Mouse (Mus musculus): ENCODE measurements around the gene Lsamp. TPM values are rescaled to one million over a fixed set of nuclear protein-coding genes. Genes with fewer than 3 reads are reported as not detected.

Lsamp gene
- polyA plus RNA-seq, 1 experiment, result not detected

- H3K4me3 ChIP-seq (replicated peaks), result no peak overlapping the region
- no peaks in the 10 kb centered on the region for H3K27me3 ChIP-seq (ENCODE audit: control insufficient read depth)
- H3K36me3 ChIP-seq (ENCODE audit: control insufficient read depth), result no peaks in the 10 kb centered on the region
- H3K9me3 ChIP-seq (ENCODE audit: control insufficient read depth, low read length), result no peaks in the 10 kb centered on the region
- H3K4me1 ChIP-seq (ENCODE audit: control insufficient read depth), result no peaks in the 10 kb centered on the region
- TF ChIP-seq GATA1 (IDR thresholded peaks at IDR 0.05; ENCODE audit: low read length), result no peak
Measured at GRCm38 (mm10) chr16:42149216-42149942, 2165.2 kb downstream of the Lsamp start.

- no peaks in the 10 kb centered on the region for H3K9me3 ChIP-seq (ENCODE audit: control insufficient read depth, low read length)
- H3K36me3 ChIP-seq (ENCODE audit: control insufficient read depth), result no peaks in the 10 kb centered on the region
- no peak overlapping the region for H3K4me3 ChIP-seq (replicated peaks)
- H3K4me1 ChIP-seq (ENCODE audit: control insufficient read depth), result no peaks in the 10 kb centered on the region
- H3K27me3 ChIP-seq (ENCODE audit: control insufficient read depth), result no peaks in the 10 kb centered on the region
- no peak for TF ChIP-seq GATA1 (IDR thresholded peaks at IDR 0.05; ENCODE audit: low read length)
- TF ChIP-seq TAL1 (IDR thresholded peaks at IDR 0.05; ENCODE audit: low read length), result no peak
Measured at GRCm38 (mm10) chr16:42152640-42153039, 2168.5 kb downstream of the Lsamp start.

GRCm38 (mm10) chr16:42157816-42158215 is 2173.7 kb downstream of the Lsamp start:
- H3K4me3 ChIP-seq (replicated peaks), result no peak overlapping the region
- no peaks in the 10 kb centered on the region for H3K4me1 ChIP-seq (ENCODE audit: control insufficient read depth)
- TF ChIP-seq GATA1 (IDR thresholded peaks at IDR 0.05; ENCODE audit: low read length) (no peak), TAL1 (IDR thresholded peaks at IDR 0.05; ENCODE audit: low read length) (no peak)
- H3K27me3 ChIP-seq (ENCODE audit: control insufficient read depth), result no peaks in the 10 kb centered on the region
- no peaks in the 10 kb centered on the region for H3K36me3 ChIP-seq (ENCODE audit: control insufficient read depth)
- H3K9me3 ChIP-seq (ENCODE audit: control insufficient read depth, low read length), result no peaks in the 10 kb centered on the region

GRCm38 (mm10) chr16:42164941-42165340 is 2180.8 kb downstream of the Lsamp start:
- no peak for TF ChIP-seq GATA1 (IDR thresholded peaks at IDR 0.05; ENCODE audit: low read length)
- no peak for TF ChIP-seq TAL1 (IDR thresholded peaks at IDR 0.05; ENCODE audit: low read length)
- H3K36me3 ChIP-seq (ENCODE audit: control insufficient read depth), result no peaks in the 10 kb centered on the region
- no peaks in the 10 kb centered on the region for H3K9me3 ChIP-seq (ENCODE audit: control insufficient read depth, low read length)
- no peaks in the 10 kb centered on the region for H3K4me1 ChIP-seq (ENCODE audit: control insufficient read depth)
- H3K4me3 ChIP-seq (replicated peaks), result no peak overlapping the region
- H3K27me3 ChIP-seq (ENCODE audit: control insufficient read depth), result no peaks in the 10 kb centered on the region

- no peaks in the 10 kb centered on the region for H3K9me3 ChIP-seq (ENCODE audit: control insufficient read depth, low read length)
- H3K4me1 ChIP-seq (ENCODE audit: control insufficient read depth), result no peaks in the 10 kb centered on the region
- no peaks in the 10 kb centered on the region for H3K27me3 ChIP-seq (ENCODE audit: control insufficient read depth)
- no peak for TF ChIP-seq TAL1 (IDR thresholded peaks at IDR 0.05; ENCODE audit: low read length)
- TF ChIP-seq GATA1 (IDR thresholded peaks at IDR 0.05; ENCODE audit: low read length), result no peak
- H3K36me3 ChIP-seq (ENCODE audit: control insufficient read depth), result no peaks in the 10 kb centered on the region
- no peak overlapping the region for H3K4me3 ChIP-seq (replicated peaks)
Measured at GRCm38 (mm10) chr16:42168292-42168691, 2184.1 kb downstream of the Lsamp start.

- no peak for TF ChIP-seq GATA1 (IDR thresholded peaks at IDR 0.05; ENCODE audit: low read length)
- no peaks in the 10 kb centered on the region for H3K27me3 ChIP-seq (ENCODE audit: control insufficient read depth)
- H3K4me1 ChIP-seq (ENCODE audit: control insufficient read depth), result no peaks in the 10 kb centered on the region
- no peak overlapping the region for H3K4me3 ChIP-seq (replicated peaks)
- no peaks in the 10 kb centered on the region for H3K36me3 ChIP-seq (ENCODE audit: control insufficient read depth)
- H3K9me3 ChIP-seq (ENCODE audit: control insufficient read depth, low read length), result no peaks in the 10 kb centered on the region
Measured at GRCm38 (mm10) chr16:42169447-42170140, 2185.4 kb downstream of the Lsamp start.

- TF ChIP-seq GATA1 (IDR thresholded peaks at IDR 0.05; ENCODE audit: low read length) (no peak), TAL1 (IDR thresholded peaks at IDR 0.05; ENCODE audit: low read length) (no peak)
- no peaks in the 10 kb centered on the region for H3K4me1 ChIP-seq (ENCODE audit: control insufficient read depth)
- H3K27me3 ChIP-seq (ENCODE audit: control insufficient read depth), result no peaks in the 10 kb centered on the region
- no peaks in the 10 kb centered on the region for H3K36me3 ChIP-seq (ENCODE audit: control insufficient read depth)
- peaks cover 2% of the 10 kb centered on the region; the same call in 1 of the 2 replicates for H3K9me3 ChIP-seq (ENCODE audit: control insufficient read depth, low read length)
- H3K4me3 ChIP-seq (replicated peaks), result no peak overlapping the region
Measured at GRCm38 (mm10) chr16:42172476-42172875, 2188.3 kb downstream of the Lsamp start.

- no peaks in the 10 kb centered on the region for H3K4me1 ChIP-seq (ENCODE audit: control insufficient read depth)
- peaks cover 2% of the 10 kb centered on the region; the same call in 1 of the 2 replicates for H3K9me3 ChIP-seq (ENCODE audit: control insufficient read depth, low read length)
- TF ChIP-seq GATA1 (IDR thresholded peaks at IDR 0.05; ENCODE audit: low read length) (no peak), TAL1 (IDR thresholded peaks at IDR 0.05; ENCODE audit: low read length) (no peak)
- no peak overlapping the region for H3K4me3 ChIP-seq (replicated peaks)
- no peaks in the 10 kb centered on the region for H3K27me3 ChIP-seq (ENCODE audit: control insufficient read depth)
- no peaks in the 10 kb centered on the region for H3K36me3 ChIP-seq (ENCODE audit: control insufficient read depth)
Measured at GRCm38 (mm10) chr16:42178866-42179265, 2194.7 kb downstream of the Lsamp start.

GRCm38 (mm10) chr16:42180025-42180424 is 2195.9 kb downstream of the Lsamp start:
- Histone ChIP-seq H3K4me3 (replicated peaks) (no peak overlapping the region), H3K4me1 (ENCODE audit: control insufficient read depth) (no peaks in the 10 kb centered on the region), H3K9me3 (ENCODE audit: control insufficient read depth, low read length) (peaks cover 2% of the 10 kb centered on the region; the same call in 1 of the 2 replicates), H3K27me3 (ENCODE audit: control insufficient read depth) (no peaks in the 10 kb centered on the region), H3K36me3 (ENCODE audit: control insufficient read depth) (no peaks in the 10 kb centered on the region)
- TF ChIP-seq GATA1 (IDR thresholded peaks at IDR 0.05; ENCODE audit: low read length) (no peak), TAL1 (IDR thresholded peaks at IDR 0.05; ENCODE audit: low read length) (no peak)
